Mouse (Mus musculus) G1E-ER4 (cell line): ENCODE results near the gene Pitpnb. TPM values are rescaled to one million over a fixed set of nuclear protein-coding genes. Genes with fewer than 3 reads are reported as not detected.

Experiments
- GATA1 ChIP-seq: IDR thresholded peaks from one replicate; pipeline ENCODE4 v1.8.0; 2012; ENCODE audit warnings: low read length, inconsistent platforms
- polyA plus RNA-seq: library from polyadenylated mRNA; stranded (reverse); fragments of >175 nt; gene quantifications from 2 replicates; pipeline ENCODE4 v1.2.3, GENCODE M21; 2012

Gene Pitpnb
- polyA plus RNA-seq, 1 experiment: 21.5 TPM

DNA sequence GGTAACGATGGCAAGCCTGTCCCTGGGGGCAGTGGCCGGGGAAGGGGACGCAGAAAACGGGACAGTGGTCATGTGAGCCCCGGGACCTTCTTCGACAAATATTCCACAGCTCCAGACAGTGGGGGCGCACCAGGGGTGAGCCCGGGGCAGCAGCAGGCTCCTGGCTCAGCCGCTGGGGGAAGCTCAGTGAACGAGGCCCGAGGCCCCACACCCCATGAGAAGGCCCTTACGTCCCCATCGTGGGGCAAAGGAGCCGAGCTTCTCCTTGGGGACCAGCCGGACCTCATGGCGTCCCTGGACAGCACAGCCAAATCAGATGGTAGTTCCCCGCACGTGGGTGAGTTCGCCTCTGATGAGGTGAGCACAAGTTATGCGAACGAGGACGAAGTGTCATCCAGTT lies 90.3 kb downstream of the Pitpnb start:
- no peak for TF ChIP-seq GATA1

DNA sequence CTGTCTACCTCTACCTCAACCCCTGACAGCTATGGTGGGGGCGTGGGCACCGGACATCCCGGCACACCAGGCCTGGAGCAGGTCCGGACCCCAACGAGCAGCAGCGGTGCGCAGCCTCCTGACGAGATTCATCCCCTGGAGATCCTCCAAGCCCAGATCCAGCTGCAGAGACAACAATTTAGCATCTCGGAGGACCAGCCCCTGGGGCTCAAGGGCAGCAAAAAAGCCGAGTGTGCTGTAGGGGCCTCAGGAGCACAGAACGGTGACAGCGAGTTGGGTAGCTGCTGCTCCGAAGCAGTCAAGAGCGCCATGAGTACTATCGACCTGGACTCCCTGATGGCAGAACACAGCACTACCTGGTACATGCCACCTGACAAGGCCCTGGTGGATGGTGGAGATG lies 90.9 kb downstream of the Pitpnb start:
- TF ChIP-seq GATA1: no peak

DNA sequence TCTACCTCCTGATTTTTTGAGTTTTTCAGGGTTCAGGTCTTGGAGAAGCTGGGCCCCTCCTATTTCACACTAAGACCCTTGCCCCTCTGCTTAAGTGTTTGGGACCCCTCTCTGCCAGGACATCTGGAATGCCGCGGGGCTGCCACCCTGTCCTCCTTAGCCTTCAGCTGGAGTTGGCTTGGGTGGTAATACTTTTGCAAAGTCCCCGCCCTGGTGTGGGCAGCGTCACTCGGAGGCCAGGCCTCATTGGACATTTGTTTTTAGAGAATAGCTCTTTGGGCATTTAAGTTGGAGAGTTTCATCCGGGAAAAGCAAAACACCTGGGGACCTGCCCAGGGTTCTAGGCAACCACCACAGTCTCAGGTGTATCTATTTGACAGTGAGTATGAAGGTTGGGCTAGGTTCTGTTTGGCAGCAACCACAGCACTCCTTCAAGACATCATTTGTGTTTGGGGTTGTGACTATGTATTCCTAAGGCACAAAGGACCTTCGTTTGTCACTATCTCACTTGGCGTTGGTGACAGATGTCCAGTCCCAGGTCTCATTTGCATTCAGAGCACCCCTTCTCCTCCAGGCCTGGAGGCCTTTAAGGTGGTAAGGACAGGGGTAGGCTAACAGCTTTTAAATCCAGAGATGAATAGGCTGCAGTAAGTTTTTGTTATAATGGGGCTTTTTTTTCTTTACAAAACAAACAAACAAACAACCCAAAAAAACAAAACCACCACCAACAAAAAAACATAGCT lies 91.7 kb downstream of the Pitpnb start:
- TF ChIP-seq GATA1: no peak

DNA sequence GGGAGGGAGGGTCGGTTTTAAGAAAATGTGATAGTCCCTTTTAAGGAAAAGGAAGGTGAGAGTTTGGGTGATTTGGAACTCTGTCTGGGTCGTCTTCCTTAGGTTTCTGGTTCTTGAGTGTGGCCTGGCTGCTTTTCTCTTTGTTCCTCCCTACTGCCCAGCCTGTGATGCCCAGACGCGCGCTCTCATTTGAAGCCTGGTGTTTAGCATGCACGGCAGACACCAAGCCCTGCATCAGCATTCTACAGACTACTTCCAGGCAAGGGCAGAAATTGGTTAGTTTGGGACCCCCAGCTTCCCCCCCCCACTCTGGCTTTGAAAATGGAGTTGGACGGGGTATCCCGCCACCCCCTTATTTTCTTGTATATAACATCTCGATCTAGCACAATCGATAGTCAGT lies 92.4 kb downstream of the Pitpnb start:
- no peak for TF ChIP-seq GATA1

DNA sequence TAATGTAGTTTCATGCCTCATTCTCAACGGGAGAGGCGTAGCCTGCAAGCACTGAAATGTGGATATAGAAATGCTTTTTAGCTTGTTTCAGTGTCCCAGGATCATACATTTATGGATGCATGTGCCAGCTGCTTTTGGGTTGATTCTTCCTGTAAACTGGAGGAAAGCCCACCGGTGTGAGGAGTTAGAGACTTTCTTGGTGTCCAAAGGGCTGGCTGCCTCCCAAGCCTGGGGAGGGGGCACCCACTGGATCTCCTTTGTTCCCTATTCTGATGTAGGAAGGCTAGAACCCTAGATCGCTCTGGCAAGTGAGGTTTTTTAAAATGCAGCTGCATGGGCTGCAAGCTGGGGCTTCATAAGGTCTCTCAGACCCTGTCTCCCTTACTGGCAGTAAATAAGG lies 93.1 kb downstream of the Pitpnb start:
- TF ChIP-seq GATA1: no peak

DNA sequence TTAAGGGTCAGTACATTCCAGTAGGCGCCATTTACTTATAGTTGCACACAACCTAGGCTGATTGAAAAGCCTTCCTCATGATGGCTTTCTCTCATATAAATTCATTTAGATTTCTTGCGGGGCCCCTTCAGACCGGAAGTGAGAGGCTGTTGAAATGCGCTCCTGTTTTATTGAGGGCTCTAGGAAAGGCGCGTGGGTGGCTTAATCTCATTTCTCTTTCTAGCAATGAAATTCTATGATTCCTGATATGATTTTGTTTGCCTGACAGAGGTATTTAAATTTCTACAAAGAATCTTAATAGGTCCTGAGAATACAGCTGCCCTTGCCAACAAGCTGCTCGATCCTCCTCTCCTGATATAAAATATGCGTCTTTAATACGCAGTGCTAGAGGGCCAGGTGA lies 95.2 kb downstream of the Pitpnb start:
- no peak for TF ChIP-seq GATA1

DNA sequence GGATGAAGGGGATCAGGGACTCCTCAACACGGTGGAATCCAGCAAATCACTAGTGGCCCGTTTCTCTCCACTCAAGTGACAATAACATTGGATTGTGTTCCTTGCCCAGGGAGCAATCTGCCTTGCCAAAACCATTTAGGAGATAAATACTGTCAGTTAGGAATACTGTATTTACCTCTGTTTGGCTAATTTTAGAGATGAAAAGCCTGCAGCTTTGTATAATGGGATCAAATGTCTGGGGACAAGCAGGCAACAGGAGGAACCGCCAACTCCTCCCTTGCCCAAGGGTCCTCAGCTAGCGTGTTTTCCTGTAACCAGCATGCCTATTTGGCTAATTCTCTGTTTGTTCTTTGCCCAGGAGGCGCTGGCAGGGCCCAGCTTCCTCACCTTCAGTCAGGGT lies 95.7 kb downstream of the Pitpnb start:
- no peak for TF ChIP-seq GATA1

DNA sequence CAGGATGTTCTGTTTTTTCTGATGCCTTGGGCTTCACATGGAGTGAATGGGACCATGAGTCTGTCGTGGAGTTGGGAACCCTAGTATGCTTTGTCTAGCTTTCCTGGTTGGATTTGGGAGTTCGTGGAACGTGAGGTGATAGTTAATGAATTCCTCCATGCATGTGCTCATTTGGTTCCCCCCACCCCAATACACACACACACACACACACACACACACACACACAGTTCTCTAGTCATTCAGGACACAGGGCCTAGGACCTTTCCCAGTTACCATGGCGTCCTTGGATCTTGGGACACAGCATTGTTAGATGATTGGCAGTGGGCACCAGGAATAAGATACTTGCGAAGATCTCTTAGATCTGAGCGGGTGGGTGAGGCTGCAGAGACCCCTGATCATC lies 98.3 kb downstream of the Pitpnb start:
- TF ChIP-seq GATA1: no peak

DNA sequence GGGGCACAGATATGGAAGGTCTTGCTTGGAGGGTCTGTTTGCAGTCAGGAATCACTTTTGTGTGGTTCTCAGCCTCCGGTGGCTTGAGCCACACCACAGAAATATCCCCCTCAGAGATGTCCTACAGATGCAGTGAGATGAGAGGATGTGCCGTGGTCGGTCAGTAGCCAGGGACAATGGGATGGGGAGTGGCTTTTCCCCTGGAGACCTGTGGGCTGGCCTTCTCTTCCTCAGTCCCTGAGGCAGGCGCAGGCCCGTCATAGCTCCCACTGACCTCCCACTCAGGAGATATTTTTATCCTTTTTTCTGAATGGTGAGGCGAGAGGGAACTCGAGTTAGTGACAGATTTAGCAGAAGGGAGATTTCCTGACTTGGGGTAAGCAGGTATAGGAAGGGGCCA lies 99.2 kb downstream of the Pitpnb start:
- no peak for TF ChIP-seq GATA1

DNA sequence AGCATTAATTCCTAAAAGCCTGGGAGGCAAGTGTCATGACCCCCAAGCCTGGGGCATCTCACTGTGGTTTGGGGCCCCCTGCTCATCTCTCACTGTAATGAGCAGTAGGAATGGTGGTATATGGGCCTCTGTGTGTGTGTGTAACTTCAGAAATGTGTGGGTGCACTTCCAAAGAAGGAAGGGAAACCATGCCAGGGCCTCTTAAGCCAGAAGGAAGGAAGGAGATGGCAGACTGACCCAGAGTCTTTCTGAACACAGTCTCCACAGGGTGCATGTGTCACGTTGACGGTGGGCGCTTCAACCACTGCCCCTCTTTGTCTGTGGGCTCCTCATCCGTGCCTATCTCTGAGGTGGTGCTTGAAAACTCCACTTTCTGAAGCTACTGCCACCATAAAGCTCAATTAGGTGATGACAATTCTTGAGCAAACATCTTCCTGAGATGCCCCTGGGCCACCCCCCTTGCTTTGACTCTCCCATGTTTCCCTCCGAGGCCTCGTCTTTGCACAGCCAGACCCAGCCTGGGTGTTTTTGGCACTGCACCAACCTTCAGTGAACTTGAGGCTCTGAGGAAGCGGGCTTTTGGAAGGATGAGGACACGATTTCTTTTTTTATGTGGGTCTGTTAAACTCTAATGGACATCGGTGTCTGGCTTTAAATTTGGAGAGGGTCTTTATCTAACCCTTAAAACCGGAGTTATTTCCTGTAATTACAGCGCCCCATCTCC lies 100.6 kb downstream of the Pitpnb start:
- no peak for TF ChIP-seq GATA1

DNA sequence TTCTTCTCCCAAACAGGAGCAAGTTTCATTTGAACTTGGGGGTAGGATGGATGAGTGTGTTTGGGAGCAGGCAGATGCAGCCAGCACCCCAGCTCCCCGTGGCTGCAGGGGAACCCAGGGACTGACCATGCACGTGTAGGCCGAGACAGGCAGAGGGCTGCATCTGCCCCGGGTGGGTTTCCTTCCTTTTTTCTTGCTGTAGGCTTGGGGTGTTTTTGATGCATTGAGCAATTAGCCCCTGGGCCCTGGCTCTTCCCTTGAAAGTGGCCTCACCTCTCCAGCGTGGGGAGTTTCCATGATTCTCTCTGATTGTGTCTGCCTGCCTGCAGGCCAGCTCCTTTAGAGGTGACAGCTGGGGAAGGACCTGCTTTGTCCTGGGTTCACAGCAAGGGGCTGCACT lies 102.3 kb downstream of the Pitpnb start:
- no peak for TF ChIP-seq GATA1

DNA sequence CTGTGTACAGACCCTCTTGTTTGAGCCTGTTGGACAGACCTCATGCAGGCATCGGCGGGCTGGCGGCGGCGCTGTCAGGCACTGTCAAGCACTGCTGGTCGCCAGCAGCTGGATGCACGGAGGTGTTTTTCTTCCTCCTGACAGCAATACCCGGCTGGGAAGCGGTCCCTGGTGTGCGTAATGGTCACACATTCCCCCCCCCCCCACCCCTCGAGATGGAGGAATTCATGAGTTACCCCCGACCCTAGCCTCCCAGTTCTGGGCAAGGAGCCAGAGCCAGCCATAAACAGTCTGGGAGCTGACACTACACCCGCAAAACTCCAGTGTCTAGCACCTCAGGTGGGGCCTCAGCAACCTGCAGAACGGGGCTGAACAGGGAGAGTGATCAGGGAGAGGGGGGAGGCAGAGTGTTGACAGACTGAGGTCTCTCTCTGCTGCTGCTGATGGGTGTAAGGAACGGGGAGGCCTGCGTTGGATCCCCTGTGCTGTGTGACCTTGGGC lies 103.8 kb downstream of the Pitpnb start:
- TF ChIP-seq GATA1: no peak

DNA sequence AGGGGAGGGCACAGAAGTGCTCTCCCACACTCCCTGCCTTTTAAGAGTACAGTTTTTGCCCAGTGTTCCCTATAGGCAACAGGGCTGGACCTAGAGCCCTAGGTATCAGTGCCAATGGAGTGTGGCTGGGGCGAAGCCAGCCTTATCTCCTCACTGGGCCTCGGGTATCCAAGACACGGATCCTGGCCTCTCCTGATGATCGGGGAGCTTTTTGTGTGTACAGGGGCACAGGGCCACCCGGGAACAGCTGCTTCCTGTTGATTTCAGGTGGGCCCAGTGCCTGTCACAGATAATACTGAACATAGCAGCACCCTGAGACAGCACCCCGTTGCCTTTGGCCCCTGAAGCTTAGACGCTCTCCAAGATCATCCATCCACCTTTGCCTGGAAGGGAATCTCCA lies 105.7 kb downstream of the Pitpnb start:
- no peak for TF ChIP-seq GATA1

DNA sequence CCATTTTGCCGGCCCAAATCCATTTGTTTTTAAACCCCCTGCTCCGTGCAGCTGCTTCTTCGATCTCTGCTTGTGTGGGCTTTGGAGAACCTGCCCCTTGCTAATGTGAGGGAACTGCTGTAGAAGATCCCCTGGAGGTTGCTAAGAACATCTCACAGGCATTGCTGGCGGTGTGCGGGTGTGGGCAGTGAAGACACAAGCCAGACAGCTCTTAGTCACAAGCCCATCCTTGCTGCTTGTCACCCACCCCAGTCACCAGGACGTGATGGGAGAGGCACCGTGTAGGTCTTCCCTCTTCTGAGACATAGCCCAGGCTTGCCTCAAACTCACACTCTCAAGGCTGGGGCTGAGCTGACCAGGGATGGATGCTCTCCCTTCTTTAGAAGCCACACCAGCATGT lies 106.6 kb downstream of the Pitpnb start:
- TF ChIP-seq GATA1: no peak

Other genes with a start within 250 kb of the Pitpnb start
- gene Mn1, start 86.6 kb downstream of the Pitpnb start, polyA plus RNA-seq: not detected in 2 replicates